Comparison of ENCODE assay signal across 8 mouse cellular contexts in genomic region chr6:55511212-55512065, GRCm38 (mm10). TPM values are rescaled to one million over a fixed set of nuclear protein-coding genes. Genes with fewer than 3 reads are reported as not detected.
DNase-seq lines count a peak whose midpoint lies in the region; ATAC-seq and TF ChIP-seq lines count a peak whose summit lies in the region.

No protein-coding gene starts in this region.

- H3K4me2 ChIP-seq in embryonic facial prominence, embryonic 14.5 days (ENCODE audit: low read depth, low read length): no peak overlapping the region
- no peak overlapping the region for H3K4me2 ChIP-seq in midbrain, embryonic 11.5 days

- 26% methylated on average over 12 of the region's 12 CpGs for WGBS in embryonic facial prominence, embryonic 14.5 days
- WGBS in midbrain, embryonic 11.5 days: 35% methylated on average over 12 of the region's 12 CpGs
- 26% methylated on average over 12 of the region's 12 CpGs for WGBS in small intestine, adult 2 months

- intact Hi-C loops in left cerebral cortex, postnatal 36 days (cut with DNase I): loop anchor here (2.0 kb wide), 1 partner anchor 279 kb away; no protein-coding TSS in a partner anchor

- no peak for TF ChIP-seq POLR2A in small intestine, adult 2 months (IDR thresholded peaks at IDR 0.05; ENCODE audit: low read depth, low read length)

- H3K27me3 ChIP-seq in embryonic facial prominence, embryonic 14.5 days (replicated peaks; ENCODE audit: control insufficient read depth, insufficient read depth, low read length): no peaks in the 10 kb centered on the region
- H3K27me3 ChIP-seq in midbrain, embryonic 11.5 days (ENCODE audit: control insufficient read depth, insufficient read depth, low read length): no peaks in the 10 kb centered on the region
- no peaks in the 10 kb centered on the region for H3K27me3 ChIP-seq in small intestine, adult 2 months (ENCODE audit: control insufficient read depth, insufficient read depth, low read length)

- no peaks in the 10 kb centered on the region for H3K9me3 ChIP-seq in embryonic facial prominence, embryonic 14.5 days (ENCODE audit: control insufficient read depth, low read length)
- H3K9me3 ChIP-seq in midbrain, embryonic 11.5 days (ENCODE audit: control insufficient read depth, low read length): peaks cover 2% of the 10 kb centered on the region; the same call in 1 of the 2 replicates

- H3K36me3 ChIP-seq in embryonic facial prominence, embryonic 14.5 days (ENCODE audit: control insufficient read depth, insufficient read depth, low read length): no peaks in the 10 kb centered on the region
- H3K36me3 ChIP-seq in midbrain, embryonic 11.5 days (ENCODE audit: control insufficient read depth, insufficient read depth, low read length): no peaks in the 10 kb centered on the region
- H3K36me3 ChIP-seq in small intestine, adult 2 months (ENCODE audit: control insufficient read depth, insufficient read depth, low read length): no peaks in the 10 kb centered on the region

- peak; percentile 91 for ATAC-seq in embryonic facial prominence, embryonic 14.5 days (ENCODE audit: low read depth)
- ATAC-seq in midbrain, embryonic 11.5 days (ENCODE audit: low FRiP score): peak; percentile 84

- DNase-seq in spleen, postnatal 10 days (ENCODE audit: low spot score in 2 of 2): peak; percentile 33 to 72
- no peak for DNase-seq in spleen, adult 12 weeks (ENCODE audit: low spot score)
- peak; percentile 85 for DNase-seq in embryonic facial prominence, embryonic 14.5 days (ENCODE audit: low spot score)
- peak; percentile 86 for DNase-seq in heart, adult 8-10 months (ENCODE audit: low spot score)
- peak; percentile 68 for DNase-seq in kidney, adult 18-20 months
- DNase-seq in left cerebral cortex, postnatal 36 days (ENCODE audit: low spot score in 2 of 2): peak; percentile 70 to 79
- peak; percentile 98 for DNase-seq in midbrain, embryonic 11.5 days (ENCODE audit: low spot score, missing footprints)

- no peaks in the 10 kb centered on the region for H3K4me1 ChIP-seq in embryonic facial prominence, embryonic 14.5 days (ENCODE audit: control insufficient read depth, insufficient read depth, low read length)
- H3K4me1 ChIP-seq in midbrain, embryonic 11.5 days (ENCODE audit: control insufficient read depth, insufficient read depth, low read length): peaks cover 5% of the 10 kb centered on the region; the same call in 1 of the 2 replicates
- peaks cover 15% of the 10 kb centered on the region for H3K4me1 ChIP-seq in small intestine, adult 2 months (ENCODE audit: control insufficient read depth, insufficient read depth, insufficient read length, low read length)

- TF ChIP-seq CTCF in small intestine, adult 2 months (IDR thresholded peaks at IDR 0.05; ENCODE audit: extremely low read depth, insufficient read length, insufficient replicate concordance, low read depth, low read length): peak; percentile 82; the same call in 1 of the 2 replicates

- no peak overlapping the region for H3K4me3 ChIP-seq in embryonic facial prominence, embryonic 14.5 days (ENCODE audit: low read depth, low read length)
- no peak overlapping the region for H3K4me3 ChIP-seq in midbrain, embryonic 11.5 days (ENCODE audit: low read depth, low read length)
- H3K4me3 ChIP-seq in small intestine, adult 2 months (ENCODE audit: low read depth, low read length): no peak overlapping the region

- no peak overlapping the region for H3K9ac ChIP-seq in embryonic facial prominence, embryonic 14.5 days (ENCODE audit: low read depth, low read length)
- no peak overlapping the region for H3K9ac ChIP-seq in midbrain, embryonic 11.5 days (ENCODE audit: low read length)

- H3K27ac ChIP-seq in embryonic facial prominence, embryonic 14.5 days (replicated peaks; ENCODE audit: low read depth, low read length): no peak overlapping the region
- no peak overlapping the region for H3K27ac ChIP-seq in midbrain, embryonic 11.5 days (ENCODE audit: low read depth, low read length)
- no peak overlapping the region for H3K27ac ChIP-seq in small intestine, adult 2 months (ENCODE audit: insufficient read depth, low read depth, low read length)

RNA-seq across cellular contexts. Expression of gene Adcyap1r1, which starts 59.7 kb away (rescaled TPM):
- 5.1 and 5.2 TPM in 2 replicates for polyA plus RNA-seq in embryonic facial prominence, embryonic 14.5 days (2014; fragmentation: Nextera tagmentation; extraction: Ambion mirVana)
- total RNA-seq in heart, adult 8-10 months (2022): 1 to 10 TPM; 5.1 to 5.8 (median 5.4) TPM
- total RNA-seq in left cerebral cortex, postnatal 36 days (2021): 100 to 1,000 TPM; 110 to 124 TPM
- polyA plus RNA-seq in midbrain, embryonic 11.5 days (2014; fragmentation: Nextera tagmentation; extraction: Ambion mirVana): 17.6 and 20.4 TPM in 2 replicates
- 1.9 and 3.6 TPM in 2 replicates for polyA plus RNA-seq in small intestine, adult 2 months (2012; rRNA removed)
